Mouse (Mus musculus): ENCODE measurements around the gene Lrrc74a.

Lrrc74a gene

GRCm38 (mm10) chr12:86734319-86734810 is at the start of gene Lrrc74a:
Lrrc74a (plus strand) TSS chr12:86734369.
- DNase-seq (ENCODE audit: low spot score), result no peak

- DNase-seq (ENCODE audit: low spot score), result no peak
These were observed 48.9 kb upstream of the Lrrc74a start for GRCm38 (mm10) chr12:86685275-86685674.

GRCm38 (mm10) chr12:86686551-86687330 is 47.4 kb upstream of the Lrrc74a start:
- DNase-seq (ENCODE audit: low spot score), result no peak

- DNase-seq (ENCODE audit: low spot score), result no peak
These were observed 46.7 kb upstream of the Lrrc74a start for GRCm38 (mm10) chr12:86687445-86687955.

GRCm38 (mm10) chr12:86687971-86688573 is 46.1 kb upstream of the Lrrc74a start:
- no peak for DNase-seq (ENCODE audit: low spot score)

GRCm38 (mm10) chr12:86688917-86689316 is 45.3 kb upstream of the Lrrc74a start:
- no peak for DNase-seq (ENCODE audit: low spot score)

GRCm38 (mm10) chr12:86690700-86691485 is 43.3 kb upstream of the Lrrc74a start:
- no peak for DNase-seq (ENCODE audit: low spot score)

GRCm38 (mm10) chr12:86692471-86693356 is 41.5 kb upstream of the Lrrc74a start:
- DNase-seq (ENCODE audit: low spot score), result no peak

GRCm38 (mm10) chr12:86693389-86693788 is 40.8 kb upstream of the Lrrc74a start:
- no peak for DNase-seq (ENCODE audit: low spot score)

GRCm38 (mm10) chr12:86694441-86694840 is 39.7 kb upstream of the Lrrc74a start:
- DNase-seq (ENCODE audit: low spot score), result no peak

GRCm38 (mm10) chr12:86697996-86698395 is 36.2 kb upstream of the Lrrc74a start:
- DNase-seq (ENCODE audit: low spot score), result no peak

GRCm38 (mm10) chr12:86698537-86698936 is 35.6 kb upstream of the Lrrc74a start:
- no peak for DNase-seq (ENCODE audit: low spot score)

GRCm38 (mm10) chr12:86699965-86700926 is 33.9 kb upstream of the Lrrc74a start:
- DNase-seq (ENCODE audit: low spot score), result no peak

GRCm38 (mm10) chr12:86700927-86701310 is 33.2 kb upstream of the Lrrc74a start:
- no peak for DNase-seq (ENCODE audit: low spot score)

GRCm38 (mm10) chr12:86701491-86701890 is 32.7 kb upstream of the Lrrc74a start:
- DNase-seq (ENCODE audit: low spot score), result no peak

- no peak for DNase-seq (ENCODE audit: low spot score)
These were observed 31.5 kb upstream of the Lrrc74a start for GRCm38 (mm10) chr12:86702690-86703089.

- DNase-seq (ENCODE audit: low spot score), result no peak
These were observed 28.3 kb upstream of the Lrrc74a start for GRCm38 (mm10) chr12:86705843-86706242.

- DNase-seq (ENCODE audit: low spot score), result no peak
These were observed 20.1 kb upstream of the Lrrc74a start for GRCm38 (mm10) chr12:86714026-86714425.

GRCm38 (mm10) chr12:86715401-86715800 is 18.8 kb upstream of the Lrrc74a start:
- peak; percentile 38 for DNase-seq (ENCODE audit: low spot score)

GRCm38 (mm10) chr12:86716962-86717361 is 17.2 kb upstream of the Lrrc74a start:
- no peak for DNase-seq (ENCODE audit: low spot score)

Data from urinary bladder, postnatal 25 days (tissue).